Mouse (Mus musculus) R1 (cell line): ENCODE results near the gene Csf2rb2.
"Not testable (repeated sequence)": the region's sequence is repeated elsewhere in the genome, so short reads cannot be mapped to it uniquely, and the experiment has no call there.

Experiments used
- DNase-seq: peaks from one replicate; pipeline ENCODE4 v3.0.0-alpha.2; 2018; ENCODE audit warnings: low read depth, low spot score

Gene Csf2rb2

DNA sequence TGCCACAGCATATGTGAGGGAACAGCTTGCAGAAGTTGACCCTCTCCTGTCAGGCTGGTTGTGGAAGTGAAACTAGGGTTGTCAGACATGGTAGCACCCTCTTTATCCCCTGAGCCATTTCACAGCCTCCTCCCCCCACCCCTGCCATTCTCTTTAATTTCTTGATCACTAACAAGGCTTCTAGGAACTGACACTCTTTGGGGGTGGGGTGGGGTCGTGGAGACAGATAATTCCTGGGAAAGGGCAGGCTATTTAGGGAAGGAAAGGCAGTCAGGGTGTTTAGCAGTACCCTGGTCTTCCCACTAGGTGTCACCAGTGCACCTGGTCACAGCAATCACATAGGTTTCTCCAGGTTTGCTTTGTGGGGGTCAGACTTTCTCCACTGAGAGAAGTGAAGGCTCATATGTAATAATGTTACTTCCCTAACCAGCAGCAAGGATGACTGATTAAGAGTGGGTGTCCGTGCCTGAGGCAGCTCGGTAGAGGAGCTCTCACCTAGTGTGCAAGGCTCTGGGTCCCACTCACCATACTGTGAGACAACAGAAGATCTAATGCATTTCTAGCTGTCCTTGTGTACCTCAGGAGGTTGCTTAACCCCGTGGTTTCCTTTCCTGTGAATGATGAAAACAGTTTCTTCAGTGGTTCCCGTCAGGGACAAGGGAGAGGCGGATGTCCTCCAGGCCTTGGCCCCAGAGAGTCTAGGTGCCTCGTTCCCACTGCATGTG is 48.0 kb downstream of the Csf2rb2 start:
- peak; percentile 66 for DNase-seq

DNA sequence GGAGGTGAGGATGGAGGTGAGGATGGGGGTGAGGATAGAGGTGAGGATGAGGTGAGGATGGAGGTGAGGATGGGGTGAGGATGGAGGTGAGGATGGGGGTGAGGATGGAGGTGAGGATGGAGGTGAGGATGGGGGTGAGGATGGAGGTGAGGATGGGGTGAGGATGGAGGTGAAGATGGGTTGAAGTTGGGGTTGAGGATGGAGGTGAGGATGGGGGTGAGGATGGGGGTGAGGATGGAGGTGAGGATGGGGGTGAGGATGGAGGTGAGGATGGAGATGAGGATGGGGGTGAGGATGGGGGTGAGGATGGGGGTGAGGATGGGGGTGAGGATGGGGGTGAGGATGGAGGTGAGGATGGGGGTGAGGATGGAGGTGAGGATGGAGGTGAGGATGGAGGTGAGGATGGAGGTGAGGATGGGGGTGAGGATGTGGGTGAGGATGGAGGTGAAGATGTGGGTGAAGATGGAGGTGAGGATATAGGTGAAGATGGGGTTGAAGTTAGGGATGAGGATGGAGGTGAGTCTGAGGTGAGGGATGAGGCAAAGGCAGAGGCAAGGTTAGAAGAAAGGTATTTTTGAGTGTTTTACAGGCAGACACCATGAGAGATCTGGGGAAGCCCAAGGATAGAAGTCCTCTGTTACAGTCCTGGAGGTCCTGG is 48.8 kb downstream of the Csf2rb2 start:
- not testable (repeated sequence) for DNase-seq

DNA sequence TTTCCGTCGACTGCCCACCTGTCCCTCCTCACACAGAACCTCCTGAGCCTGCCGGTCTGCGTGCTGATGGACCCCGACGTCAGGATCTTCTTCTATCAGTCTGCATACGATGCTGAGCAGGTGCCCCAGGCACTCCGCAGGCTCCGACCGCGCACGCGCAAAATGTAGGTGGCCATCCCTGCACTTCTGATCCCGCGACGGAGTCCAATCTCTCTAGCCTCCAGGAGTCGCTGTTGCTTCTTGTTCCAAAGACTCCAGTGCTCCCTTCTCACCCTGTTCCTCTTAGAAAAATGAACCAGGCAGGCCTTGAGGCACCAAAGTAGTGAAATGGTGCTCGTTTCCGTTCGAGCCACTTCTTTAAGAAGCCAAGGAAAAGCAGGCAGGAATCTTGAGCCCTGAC is 50.8 kb downstream of the Csf2rb2 start:
- peak; percentile 87 for DNase-seq

DNA sequence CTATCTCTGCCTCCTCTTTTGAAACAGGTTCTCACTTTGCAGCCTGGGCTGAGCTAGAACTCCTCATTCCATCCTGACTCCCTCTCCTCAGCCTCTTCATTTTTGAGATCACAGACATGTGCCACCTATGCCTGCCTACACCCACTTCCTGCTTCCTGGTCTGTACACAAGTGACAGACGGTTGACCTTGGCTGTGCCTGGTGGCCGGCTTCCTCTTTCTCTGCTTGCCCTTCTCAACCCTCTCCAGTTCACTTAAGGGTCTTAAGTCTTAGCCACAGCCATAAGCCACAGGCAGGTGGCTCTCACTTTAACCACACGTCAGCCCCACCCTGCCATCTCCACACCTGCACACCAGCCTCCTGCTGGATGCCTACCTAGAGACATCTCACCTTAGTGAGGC is 57.1 kb downstream of the Csf2rb2 start:
- DNase-seq: no peak

DNA sequence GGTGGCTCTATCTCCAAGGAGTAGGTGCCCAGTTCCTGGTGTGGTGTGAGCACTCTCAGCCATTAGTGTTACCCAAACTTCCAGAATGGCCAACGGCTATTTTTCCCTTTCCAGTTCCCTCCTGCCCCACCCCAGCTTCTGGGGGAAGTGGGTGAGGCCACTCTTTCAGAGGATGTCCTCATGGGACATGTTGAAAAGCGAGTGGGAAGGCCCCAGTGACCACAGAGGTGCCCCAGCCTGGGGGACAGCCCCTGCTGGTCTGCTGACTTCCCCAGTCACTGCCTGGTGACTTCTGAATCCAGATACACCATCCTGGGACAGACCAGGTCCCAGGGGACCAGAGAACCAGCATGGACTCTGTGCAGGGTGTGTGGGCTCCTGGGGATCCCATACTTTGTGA is 57.9 kb downstream of the Csf2rb2 start:
- DNase-seq: no peak

DNA sequence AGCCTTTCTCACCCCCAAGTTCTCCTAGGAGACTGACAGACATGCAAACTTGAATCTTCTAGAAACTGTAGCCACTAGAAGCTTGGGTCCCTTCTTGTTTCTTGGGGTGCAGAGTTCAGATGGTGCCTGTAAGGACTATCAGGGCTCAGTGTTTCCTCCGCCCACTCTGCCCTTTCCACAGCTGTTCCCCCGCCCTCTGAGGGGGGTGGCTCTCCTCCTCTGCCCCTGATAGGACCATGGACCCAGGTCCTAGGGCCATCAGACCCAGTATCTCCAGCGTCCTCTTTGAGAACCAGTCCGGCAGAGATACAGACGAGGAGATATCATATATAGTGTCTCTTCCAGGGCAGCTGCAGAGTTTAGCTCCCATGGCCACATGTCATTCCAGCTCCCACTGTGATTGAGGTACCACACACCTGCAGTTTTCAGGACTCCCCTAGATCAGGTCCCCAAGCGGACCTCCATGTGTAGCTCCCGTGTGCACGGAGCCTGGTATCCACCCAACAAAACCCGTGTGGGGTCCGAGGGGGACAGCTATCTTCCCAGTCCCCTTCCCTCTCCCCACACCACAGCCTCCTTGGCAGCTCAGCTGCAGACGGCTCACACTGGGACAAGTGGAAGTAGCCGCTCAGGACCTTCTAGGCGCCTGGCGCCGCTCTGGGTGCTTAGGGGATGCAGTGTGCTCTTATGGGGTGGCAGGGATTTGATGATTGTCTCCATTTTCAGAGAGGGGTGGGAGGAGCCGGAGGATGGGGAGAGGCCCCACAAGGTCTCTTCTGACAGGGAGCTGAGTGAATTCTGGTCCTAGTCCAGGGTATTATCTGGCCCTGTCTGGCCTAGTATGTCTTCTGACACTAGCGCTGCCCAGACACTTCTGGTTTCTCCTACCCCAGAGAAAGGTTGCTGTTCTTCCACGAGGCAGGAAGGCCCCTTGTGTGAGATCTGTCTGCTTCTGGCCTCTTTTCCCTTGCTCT is 59.1 kb downstream of the Csf2rb2 start:
- no peak for DNase-seq

DNA sequence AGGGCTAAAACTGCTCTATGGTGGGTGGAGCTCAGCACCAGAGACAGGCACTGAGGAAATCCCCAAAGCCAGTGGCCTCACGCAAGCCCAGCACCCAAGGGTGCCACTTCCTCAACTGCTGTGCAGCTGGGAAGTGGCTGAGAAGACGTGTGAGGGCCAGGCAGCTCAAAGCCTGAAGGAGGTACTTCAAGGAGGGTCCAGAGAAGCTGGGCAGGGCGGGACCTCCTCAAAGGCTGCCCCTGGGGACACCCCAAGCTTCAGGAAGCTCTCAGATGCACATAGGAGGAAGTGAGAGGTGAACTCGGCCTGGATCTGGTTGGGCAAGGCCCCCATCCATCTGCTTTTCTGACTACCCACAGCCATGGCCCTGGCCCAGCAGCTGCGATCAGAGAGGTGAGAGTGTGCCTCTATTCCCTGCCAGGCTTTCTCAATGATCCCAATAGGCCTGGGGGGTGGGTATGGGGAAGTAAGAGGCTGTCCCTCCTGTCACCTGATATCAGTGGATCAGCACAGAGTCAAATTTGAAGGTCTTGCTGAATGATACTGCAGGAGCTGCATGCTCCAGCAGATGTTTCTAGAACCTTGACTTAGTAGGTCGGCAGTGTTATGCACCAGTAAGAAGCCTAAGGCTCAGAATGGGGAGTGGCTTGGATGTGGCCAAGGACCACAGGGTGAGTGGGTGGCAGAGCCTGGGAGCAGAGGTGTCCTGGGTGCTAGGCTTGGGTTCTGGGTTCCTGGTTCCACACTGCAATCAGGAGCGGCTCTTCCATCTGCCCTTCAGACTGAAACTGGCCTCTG is 60.6 kb downstream of the Csf2rb2 start, which contains the start of gene Ncf4:
Gene Ncf4 (plus strand): TSS at position 107 of the 798 bp plus-strand sequence.
- no peak for DNase-seq

DNA sequence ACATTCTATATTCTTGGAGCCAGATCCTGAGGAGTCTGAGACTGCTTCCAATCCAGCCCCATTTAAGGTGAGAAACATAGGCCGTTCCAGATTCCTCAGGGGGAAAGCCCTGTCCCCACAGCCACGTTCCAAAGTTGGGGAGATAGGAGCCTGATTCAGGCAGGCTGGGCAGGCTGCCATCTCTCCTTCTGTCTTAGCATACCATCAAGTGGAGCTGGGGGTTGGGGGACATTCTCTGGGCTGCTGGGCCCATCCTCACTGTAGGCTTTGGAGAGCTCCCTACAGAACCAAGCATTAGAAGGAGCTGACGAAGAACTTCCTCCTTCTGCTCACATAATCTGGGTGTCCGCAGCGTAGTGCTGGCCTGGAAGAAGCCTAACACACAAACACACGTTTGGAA is 61.7 kb downstream of the Csf2rb2 start:
- DNase-seq: no peak

DNA sequence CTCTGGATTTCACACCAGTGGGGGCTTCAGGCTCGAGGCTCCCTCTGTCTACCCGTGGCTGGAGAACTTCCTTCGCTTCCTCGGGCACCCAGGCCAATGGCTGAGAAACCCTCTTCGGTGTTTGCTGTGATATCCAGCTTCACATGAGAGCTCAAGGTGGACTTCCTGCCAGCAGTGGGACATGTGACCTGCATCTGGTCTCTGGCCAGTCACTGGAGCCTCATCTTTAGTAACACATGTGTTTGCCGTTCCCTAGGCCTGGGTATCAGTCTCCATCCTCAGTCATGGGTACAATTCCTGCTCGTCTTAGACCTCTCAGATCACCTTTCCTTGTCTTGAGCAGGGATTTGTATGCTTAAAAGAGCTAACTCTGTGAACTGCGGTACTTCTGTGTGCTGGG is 62.5 kb downstream of the Csf2rb2 start:
- DNase-seq: no peak

DNA sequence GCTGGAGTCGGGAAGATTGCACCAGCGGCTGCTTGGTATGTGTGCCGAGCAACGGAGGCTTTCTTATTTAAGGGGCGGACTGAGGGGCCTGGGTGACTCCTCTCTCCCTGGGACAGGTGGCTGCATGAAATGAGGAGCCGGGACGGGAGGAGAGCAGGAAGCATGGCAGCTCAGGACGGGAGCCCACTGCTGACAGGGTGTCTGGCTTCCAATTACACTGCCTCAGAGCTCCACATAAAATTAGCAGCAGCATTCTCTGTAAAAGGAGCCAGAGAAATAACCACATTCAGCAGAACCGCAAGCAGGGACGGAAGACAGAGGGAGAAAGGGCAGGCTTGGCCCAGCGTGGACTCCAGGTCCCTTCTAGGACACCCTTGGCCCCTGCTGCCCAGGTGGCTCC is 64.2 kb downstream of the Csf2rb2 start:
- DNase-seq: no peak

DNA sequence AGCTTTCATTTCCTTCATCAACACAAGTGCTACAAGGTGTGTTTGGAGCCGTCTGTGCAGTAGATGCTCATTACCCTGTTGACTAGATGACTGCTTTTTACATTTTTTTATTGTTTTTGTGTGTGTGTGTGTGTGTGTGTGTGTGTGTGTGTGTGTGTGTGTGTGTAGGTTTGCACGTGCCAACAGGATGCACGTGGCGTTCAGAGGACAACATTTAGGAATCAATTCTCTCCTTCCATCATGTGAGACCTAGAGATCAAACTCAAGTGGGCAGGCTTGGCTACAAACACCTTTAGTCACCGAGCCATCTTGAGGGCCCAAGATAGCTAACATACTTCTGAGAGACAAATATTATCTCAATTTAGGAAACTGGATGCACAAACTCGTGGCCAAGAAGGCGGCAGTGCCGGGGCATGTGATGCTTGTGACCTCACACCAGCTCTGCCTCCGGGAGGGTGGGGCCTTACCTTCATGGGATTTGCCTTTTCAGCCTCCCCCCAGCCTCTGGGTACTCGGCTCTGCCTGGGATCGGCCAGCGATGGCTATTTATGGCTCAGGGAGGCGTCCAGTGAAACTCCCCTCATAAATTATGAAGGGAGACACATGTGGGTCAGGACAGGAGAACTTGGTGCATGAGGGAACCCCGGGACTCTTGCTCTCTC is 65.4 kb downstream of the Csf2rb2 start:
- DNase-seq: no peak

DNA sequence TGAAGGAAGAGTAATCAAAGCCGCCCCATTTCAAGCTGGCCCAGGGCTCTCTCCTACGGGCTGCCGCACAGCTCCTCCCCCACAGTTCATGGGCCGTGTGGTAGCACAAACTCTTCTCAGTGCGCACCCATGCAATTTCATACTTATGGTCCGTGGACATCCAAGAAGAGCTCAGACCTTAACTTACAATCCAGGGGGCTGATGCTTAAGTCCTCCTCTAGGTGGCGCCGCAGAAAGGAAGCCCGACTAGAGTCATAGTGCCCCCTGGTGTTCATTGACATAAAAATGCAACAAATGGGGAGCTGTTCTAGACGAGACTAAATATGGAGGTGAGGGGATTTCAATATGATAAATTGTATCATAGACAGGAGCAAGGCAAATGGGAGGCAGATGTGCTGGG is 66.1 kb downstream of the Csf2rb2 start:
- DNase-seq: peak; percentile 88

DNA sequence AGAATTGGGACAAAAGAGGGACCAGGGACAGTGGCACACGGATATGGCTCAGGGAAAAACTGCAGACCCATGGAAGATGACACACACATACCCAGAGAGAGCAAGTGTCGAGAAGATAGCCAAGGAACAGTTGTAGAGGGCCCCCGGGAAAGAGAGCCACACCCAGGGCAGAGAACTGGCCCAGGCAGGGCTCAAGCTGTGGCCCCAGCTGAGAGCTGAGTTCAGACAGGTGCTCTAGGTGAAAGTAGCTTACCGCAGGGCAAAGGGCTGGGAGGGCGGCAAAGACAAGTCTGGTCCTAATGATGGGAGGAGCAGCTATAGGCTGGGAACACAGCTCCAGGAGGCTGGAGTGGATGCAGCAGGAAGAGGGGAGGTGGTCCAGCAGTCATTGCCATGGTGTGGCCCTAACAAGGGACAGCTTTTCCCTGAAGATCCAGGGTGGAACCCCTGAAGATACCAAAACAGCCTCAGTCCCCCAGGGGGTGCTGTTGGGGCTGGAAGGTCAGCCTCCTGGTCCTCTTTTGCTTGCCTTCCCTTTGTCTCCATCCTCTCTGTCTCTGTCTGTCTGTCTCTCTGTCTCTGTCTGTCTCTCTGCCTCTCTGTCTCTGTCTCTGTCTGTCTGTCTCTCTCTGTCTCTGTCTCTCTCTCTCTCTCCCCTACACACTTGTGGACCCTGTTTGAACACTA is 70.6 kb downstream of the Csf2rb2 start:
- DNase-seq: no peak
